Mouse (Mus musculus): Measurements from ENCODE around the gene Trcg1. TPM values are rescaled to one million over a fixed set of nuclear protein-coding genes. Genes with fewer than 3 reads are reported as not detected.
"Not testable (repeated sequence)": the region's sequence is repeated elsewhere in the genome, so short reads cannot be mapped to it uniquely, and the experiment has no call there.

Trcg1 gene
- total RNA-seq (2014; rRNA removed) (not detected in 2 replicates), polyA plus RNA-seq (2012; rRNA removed) (not detected in 2 replicates)

GRCm38 (mm10) chr9:57236256-57236655, at the start of gene Trcg1:
Trcg1 (plus strand) TSS chr9:57236556.
- DNase-seq (ENCODE audit: extremely low read depth, low read depth, low spot score) = no peak
- H3K36me3 ChIP-seq (ENCODE audit: control insufficient read depth, insufficient read depth, low read length) = no peaks in the 10 kb centered on the region
- WGBS = 88% methylated on average over 2 of the region's 2 CpGs

GRCm38 (mm10) chr9:57196708-57197107, 39.6 kb upstream of the Trcg1 start:
- Histone ChIP-seq H3K27ac (replicated peaks; ENCODE audit: insufficient read depth, low read depth, low read length) (no peak overlapping the region), H3K9ac (ENCODE audit: low read depth, low read length) (no peak overlapping the region)

More at GRCm38 (mm10) chr9:57236256-57236655, at the start of gene Trcg1:
- H3K4me3 ChIP-seq (ENCODE audit: insufficient read depth, low read depth, low read length) = no peak within 1 kb of the TSS
- H3K27ac ChIP-seq (replicated peaks; ENCODE audit: insufficient read depth, low read depth, low read length) = no peak within 1 kb of the TSS
- no peaks in the 10 kb centered on the region for H3K79me2 ChIP-seq (ENCODE audit: control insufficient read depth, insufficient read depth, low read length)
- H3K9ac ChIP-seq (ENCODE audit: low read depth, low read length) = no peak within 1 kb of the TSS
- H3K27me3 ChIP-seq (ENCODE audit: control insufficient read depth, insufficient read depth, low read length) = no peaks in the 10 kb centered on the region
- H3K4me1 ChIP-seq (ENCODE audit: control insufficient read depth, insufficient read depth, low read length) = peaks cover 4% of the 10 kb centered on the region
- TF ChIP-seq POLR2A (IDR thresholded peaks at IDR 0.05; ENCODE audit: extremely low read depth, insufficient read depth, low read length) (no peak), CTCF (IDR thresholded peaks at IDR 0.05; ENCODE audit: low read depth, low read length) (no peak)

GRCm38 (mm10) chr9:57197414-57197813, 38.9 kb upstream of the Trcg1 start:
- no peaks in the 10 kb centered on the region for H3K79me2 ChIP-seq (ENCODE audit: control insufficient read depth, insufficient read depth, low read length)
- no peak for TF ChIP-seq CTCF (IDR thresholded peaks at IDR 0.05; ENCODE audit: low read depth, low read length)
- TF ChIP-seq POLR2A (IDR thresholded peaks at IDR 0.05; ENCODE audit: extremely low read depth, insufficient read depth, low read length) = no peak
- H3K9ac ChIP-seq (ENCODE audit: low read depth, low read length) = no peak overlapping the region
- H3K36me3 ChIP-seq (ENCODE audit: control insufficient read depth, insufficient read depth, low read length) = no peaks in the 10 kb centered on the region
- no peak overlapping the region for H3K4me3 ChIP-seq (ENCODE audit: insufficient read depth, low read depth, low read length)
- H3K27me3 ChIP-seq (ENCODE audit: control insufficient read depth, insufficient read depth, low read length) = no peaks in the 10 kb centered on the region
- 72% methylated on average over 8 of the region's 8 CpGs for WGBS
- no peak overlapping the region for H3K27ac ChIP-seq (replicated peaks; ENCODE audit: insufficient read depth, low read depth, low read length)
- H3K4me1 ChIP-seq (ENCODE audit: control insufficient read depth, insufficient read depth, low read length) = no peaks in the 10 kb centered on the region
- DNase-seq (ENCODE audit: extremely low read depth, low read depth, low spot score) = no peak

More at GRCm38 (mm10) chr9:57196708-57197107, 39.6 kb upstream of the Trcg1 start:
- TF ChIP-seq POLR2A (IDR thresholded peaks at IDR 0.05; ENCODE audit: extremely low read depth, insufficient read depth, low read length) = no peak
- no peak for DNase-seq (ENCODE audit: extremely low read depth, low read depth, low spot score)
- Histone ChIP-seq H3K79me2 (ENCODE audit: control insufficient read depth, insufficient read depth, low read length) (no peaks in the 10 kb centered on the region), H3K4me1 (ENCODE audit: control insufficient read depth, insufficient read depth, low read length) (no peaks in the 10 kb centered on the region), H3K36me3 (ENCODE audit: control insufficient read depth, insufficient read depth, low read length) (no peaks in the 10 kb centered on the region), H3K27me3 (ENCODE audit: control insufficient read depth, insufficient read depth, low read length) (no peaks in the 10 kb centered on the region), H3K4me3 (ENCODE audit: insufficient read depth, low read depth, low read length) (no peak overlapping the region)
- WGBS = 79% methylated on average over 3 of the region's 3 CpGs

- no peaks in the 10 kb centered on the region for H3K79me2 ChIP-seq (ENCODE audit: control insufficient read depth, insufficient read depth, low read length)
- no peak for TF ChIP-seq CTCF (IDR thresholded peaks at IDR 0.05; ENCODE audit: low read depth, low read length)
- no peak for TF ChIP-seq POLR2A (IDR thresholded peaks at IDR 0.05; ENCODE audit: extremely low read depth, insufficient read depth, low read length)
- no peak overlapping the region for H3K4me3 ChIP-seq (ENCODE audit: insufficient read depth, low read depth, low read length)
- H3K36me3 ChIP-seq (ENCODE audit: control insufficient read depth, insufficient read depth, low read length) = no peaks in the 10 kb centered on the region
- H3K4me1 ChIP-seq (ENCODE audit: control insufficient read depth, insufficient read depth, low read length) = no peaks in the 10 kb centered on the region
- no peak overlapping the region for H3K9ac ChIP-seq (ENCODE audit: low read depth, low read length)
- WGBS = 91% methylated on average over 7 of the region's 7 CpGs
- no peak overlapping the region for H3K27ac ChIP-seq (replicated peaks; ENCODE audit: insufficient read depth, low read depth, low read length)
- no peaks in the 10 kb centered on the region for H3K27me3 ChIP-seq (ENCODE audit: control insufficient read depth, insufficient read depth, low read length)
- DNase-seq (ENCODE audit: extremely low read depth, low read depth, low spot score) = no peak
Observed at GRCm38 (mm10) chr9:57202981-57203380, 33.4 kb upstream of the Trcg1 start.

- not testable (repeated sequence) for H3K9ac ChIP-seq (ENCODE audit: low read depth, low read length); H3K4me1 ChIP-seq (ENCODE audit: control insufficient read depth, insufficient read depth, low read length); DNase-seq (ENCODE audit: extremely low read depth, low read depth, low spot score); H3K79me2 ChIP-seq (ENCODE audit: control insufficient read depth, insufficient read depth, low read length); H3K36me3 ChIP-seq (ENCODE audit: control insufficient read depth, insufficient read depth, low read length); H3K27me3 ChIP-seq (ENCODE audit: control insufficient read depth, insufficient read depth, low read length); H3K4me3 ChIP-seq (ENCODE audit: insufficient read depth, low read depth, low read length); H3K27ac ChIP-seq (replicated peaks; ENCODE audit: insufficient read depth, low read depth, low read length)
- 82% methylated on average over 13 of the region's 13 CpGs for WGBS
Observed at GRCm38 (mm10) chr9:57203571-57203970, 32.8 kb upstream of the Trcg1 start.

GRCm38 (mm10) chr9:57206896-57207295, 29.5 kb upstream of the Trcg1 start:
- TF ChIP-seq POLR2A (IDR thresholded peaks at IDR 0.05; ENCODE audit: extremely low read depth, insufficient read depth, low read length) (no peak), CTCF (IDR thresholded peaks at IDR 0.05; ENCODE audit: low read depth, low read length) (no peak)
- DNase-seq (ENCODE audit: extremely low read depth, low read depth, low spot score) = no peak
- no peaks in the 10 kb centered on the region for H3K27me3 ChIP-seq (ENCODE audit: control insufficient read depth, insufficient read depth, low read length)
- no peaks in the 10 kb centered on the region for H3K79me2 ChIP-seq (ENCODE audit: control insufficient read depth, insufficient read depth, low read length)
- H3K4me3 ChIP-seq (ENCODE audit: insufficient read depth, low read depth, low read length) = no peak overlapping the region
- H3K9ac ChIP-seq (ENCODE audit: low read depth, low read length) = no peak overlapping the region
- no peak overlapping the region for H3K27ac ChIP-seq (replicated peaks; ENCODE audit: insufficient read depth, low read depth, low read length)
- 68% methylated on average over 2 of the region's 2 CpGs for WGBS
- H3K36me3 ChIP-seq (ENCODE audit: control insufficient read depth, insufficient read depth, low read length) = no peaks in the 10 kb centered on the region
- H3K4me1 ChIP-seq (ENCODE audit: control insufficient read depth, insufficient read depth, low read length) = no peaks in the 10 kb centered on the region
